Mouse (Mus musculus): ENCODE measurements around the gene Rab32. TPM values are rescaled to one million over a fixed set of nuclear protein-coding genes. Genes with fewer than 3 reads are reported as not detected.

Rab32 gene
- polyA plus RNA-seq, 1 experiment from 2014 or later = 8.5 TPM

Other genes starting within 250 kb of the Rab32 start
- 0.11 and 0.16 TPM in 2 replicates for gene Adgb, start 85.9 kb downstream of the Rab32 start, polyA plus RNA-seq (2016; fragmentation: Nextera tagmentation; extraction: Ambion mirVana)
- gene Gm10944, start 123.1 kb upstream of the Rab32 start, polyA plus RNA-seq (2016; fragmentation: Nextera tagmentation; extraction: Ambion mirVana) = not detected in 2 replicates

All from midbrain, embryonic 10.5 days (tissue).